Mouse (Mus musculus) lung, postnatal 0 days (tissue): ENCODE results near the gene Chd9.

ENCODE experiments used
- CTCF ChIP-seq: IDR thresholded peaks from 2 replicates; pipeline ENCODE4 v1.5.1; 2016; ENCODE audit warnings: antibody characterized with exemption, mild to moderate bottlenecking
- EP300 ChIP-seq: IDR thresholded peaks from 2 replicates; pipeline ENCODE4 v1.6.1; 2016; ENCODE audit warnings: antibody characterized with exemption, mild to moderate bottlenecking, control low read depth

GRCm38 (mm10) chr8:90906922-90907321, 78.8 kb downstream of the Chd9 start:
- TF ChIP-seq CTCF (no peak), EP300 (no peak)
